Mouse (Mus musculus): ENCODE data around the gene Srrm1. TPM values are rescaled to one million over a fixed set of nuclear protein-coding genes. Genes with fewer than 3 reads are reported as not detected.

Srrm1 gene
- polyA plus RNA-seq, 1 experiment: 124 TPM

- Histone ChIP-seq H3K27ac (ENCODE audit: insufficient read depth, low read length) (no peak overlapping the region), H3K4me1 (ENCODE audit: control insufficient read depth, insufficient read depth, low read length) (no peaks in the 10 kb centered on the region), H3K4me3 (replicated peaks; ENCODE audit: insufficient read depth, low read depth, low read length) (no peak overlapping the region), H3K27me3 (ENCODE audit: control insufficient read depth, insufficient read depth, low read length) (no peaks in the 10 kb centered on the region)
- no peak for DNase-seq
- WGBS: 92% methylated on average over 26 of the region's 26 CpGs
- TF ChIP-seq POLR2A (IDR thresholded peaks at IDR 0.05; ENCODE audit: borderline replicate concordance, insufficient read depth, low read length) (no peak), CTCF (IDR thresholded peaks at IDR 0.05; ENCODE audit: borderline replicate concordance, insufficient read depth, low read depth, low read length) (no peak)
Observed at GRCm38 (mm10) chr4:135300248-135301041, 52.7 kb downstream of the Srrm1 start.

DNA sequence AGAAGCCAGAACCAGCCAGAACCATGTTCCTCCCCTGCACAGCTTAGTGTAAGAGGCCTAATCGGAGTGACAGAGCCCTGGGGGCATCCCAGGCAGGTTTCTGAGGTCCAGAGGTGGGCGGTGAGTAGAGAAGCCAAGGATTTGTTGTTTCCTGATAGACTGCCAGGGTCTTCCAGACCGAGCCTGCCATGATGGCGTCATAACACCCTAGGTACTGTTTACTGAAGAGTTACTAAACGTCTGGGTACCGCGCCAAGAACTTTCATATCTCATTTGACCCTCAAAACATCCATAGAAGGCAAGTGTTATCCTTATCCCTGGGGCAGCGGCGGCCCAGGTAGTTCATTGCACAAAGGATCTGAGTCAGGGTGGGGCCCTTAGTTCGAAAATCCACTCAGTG, 54.4 kb downstream of the Srrm1 start:
- no peaks in the 10 kb centered on the region for H3K27me3 ChIP-seq (ENCODE audit: control insufficient read depth, insufficient read depth, low read length)
- no peak overlapping the region for H3K27ac ChIP-seq (ENCODE audit: insufficient read depth, low read length)
- no peak for DNase-seq
- TF ChIP-seq CTCF (IDR thresholded peaks at IDR 0.05; ENCODE audit: borderline replicate concordance, insufficient read depth, low read depth, low read length): no peak
- TF ChIP-seq POLR2A (IDR thresholded peaks at IDR 0.05; ENCODE audit: borderline replicate concordance, insufficient read depth, low read length): no peak
- 68% methylated on average over 10 of the region's 10 CpGs for WGBS
- H3K4me3 ChIP-seq (replicated peaks; ENCODE audit: insufficient read depth, low read depth, low read length): no peak overlapping the region
- H3K4me1 ChIP-seq (ENCODE audit: control insufficient read depth, insufficient read depth, low read length): no peaks in the 10 kb centered on the region

DNA sequence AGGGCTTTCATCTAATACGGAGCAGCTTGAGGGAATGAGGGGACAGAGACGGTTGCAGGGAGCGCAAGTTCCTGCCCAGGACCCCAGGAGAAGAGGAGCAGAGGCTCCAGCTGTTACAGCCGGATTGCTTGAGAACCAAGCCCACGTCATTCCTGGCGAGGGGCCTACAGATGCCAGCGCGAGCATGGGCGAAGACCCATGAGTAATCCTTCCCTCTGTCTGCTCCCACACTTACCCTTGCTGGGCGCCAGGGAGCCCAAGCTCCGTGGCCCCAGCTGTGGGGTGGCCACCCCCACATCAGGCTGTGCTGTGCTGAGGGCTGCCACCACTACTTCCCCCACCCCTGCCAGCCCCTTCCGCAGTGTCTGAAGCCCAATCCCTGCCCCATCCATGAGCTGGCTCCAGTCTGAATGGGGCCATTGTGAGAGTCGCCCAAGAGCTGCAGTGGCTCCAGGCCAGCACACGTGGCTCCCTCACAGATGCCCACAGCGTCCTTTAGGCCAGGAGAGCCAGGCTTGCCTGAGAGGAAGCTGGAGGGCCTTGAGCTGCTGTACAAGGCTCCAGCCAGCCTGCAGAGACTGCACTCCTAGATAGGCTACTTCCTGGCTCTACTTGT, 55.1 kb downstream of the Srrm1 start:
- peak overlapping the region; percentile 50; the same call in 1 of the 2 replicates for H3K27ac ChIP-seq (ENCODE audit: insufficient read depth, low read length)
- no peaks in the 10 kb centered on the region for H3K27me3 ChIP-seq (ENCODE audit: control insufficient read depth, insufficient read depth, low read length)
- WGBS: 12% methylated on average over 15 of the region's 15 CpGs
- H3K4me3 ChIP-seq (replicated peaks; ENCODE audit: insufficient read depth, low read depth, low read length): no peak overlapping the region
- peak; percentile 34 to 58 for DNase-seq
- H3K4me1 ChIP-seq (ENCODE audit: control insufficient read depth, insufficient read depth, low read length): no peaks in the 10 kb centered on the region
- no peak for TF ChIP-seq CTCF (IDR thresholded peaks at IDR 0.05; ENCODE audit: borderline replicate concordance, insufficient read depth, low read depth, low read length)
- no peak for TF ChIP-seq POLR2A (IDR thresholded peaks at IDR 0.05; ENCODE audit: borderline replicate concordance, insufficient read depth, low read length)

GRCm38 (mm10) chr4:135297146-135297545, 56.0 kb downstream of the Srrm1 start:
- Histone ChIP-seq H3K4me1 (ENCODE audit: control insufficient read depth, insufficient read depth, low read length) (no peaks in the 10 kb centered on the region), H3K4me3 (replicated peaks; ENCODE audit: insufficient read depth, low read depth, low read length) (no peak overlapping the region), H3K27me3 (ENCODE audit: control insufficient read depth, insufficient read depth, low read length) (no peaks in the 10 kb centered on the region), H3K27ac (ENCODE audit: insufficient read depth, low read length) (peak overlapping the region; percentile 50; the same call in 1 of the 2 replicates)
- no peak for DNase-seq
- WGBS: 67% methylated on average over 7 of the region's 7 CpGs
- TF ChIP-seq CTCF (IDR thresholded peaks at IDR 0.05; ENCODE audit: borderline replicate concordance, insufficient read depth, low read depth, low read length) (no peak), POLR2A (IDR thresholded peaks at IDR 0.05; ENCODE audit: borderline replicate concordance, insufficient read depth, low read length) (no peak)

- H3K4me3 ChIP-seq (replicated peaks; ENCODE audit: insufficient read depth, low read depth, low read length): no peak overlapping the region
- no peak for DNase-seq
- no peaks in the 10 kb centered on the region for H3K4me1 ChIP-seq (ENCODE audit: control insufficient read depth, insufficient read depth, low read length)
- H3K27ac ChIP-seq (ENCODE audit: insufficient read depth, low read length): no peak overlapping the region
- H3K27me3 ChIP-seq (ENCODE audit: control insufficient read depth, insufficient read depth, low read length): no peaks in the 10 kb centered on the region
- TF ChIP-seq POLR2A (IDR thresholded peaks at IDR 0.05; ENCODE audit: borderline replicate concordance, insufficient read depth, low read length) (no peak), CTCF (IDR thresholded peaks at IDR 0.05; ENCODE audit: borderline replicate concordance, insufficient read depth, low read depth, low read length) (no peak)
Observed at GRCm38 (mm10) chr4:135296565-135296964, 56.6 kb downstream of the Srrm1 start.

GRCm38 (mm10) chr4:135293813-135294212, 59.3 kb downstream of the Srrm1 start:
- TF ChIP-seq CTCF (IDR thresholded peaks at IDR 0.05; ENCODE audit: borderline replicate concordance, insufficient read depth, low read depth, low read length) (no peak), POLR2A (IDR thresholded peaks at IDR 0.05; ENCODE audit: borderline replicate concordance, insufficient read depth, low read length) (no peak)
- no peaks in the 10 kb centered on the region for H3K4me1 ChIP-seq (ENCODE audit: control insufficient read depth, insufficient read depth, low read length)
- H3K27ac ChIP-seq (ENCODE audit: insufficient read depth, low read length): no peak overlapping the region
- H3K27me3 ChIP-seq (ENCODE audit: control insufficient read depth, insufficient read depth, low read length): no peaks in the 10 kb centered on the region
- WGBS: 94% methylated on average over 3 of the region's 3 CpGs
- no peak for DNase-seq
- no peak overlapping the region for H3K4me3 ChIP-seq (replicated peaks; ENCODE audit: insufficient read depth, low read depth, low read length)

DNA sequence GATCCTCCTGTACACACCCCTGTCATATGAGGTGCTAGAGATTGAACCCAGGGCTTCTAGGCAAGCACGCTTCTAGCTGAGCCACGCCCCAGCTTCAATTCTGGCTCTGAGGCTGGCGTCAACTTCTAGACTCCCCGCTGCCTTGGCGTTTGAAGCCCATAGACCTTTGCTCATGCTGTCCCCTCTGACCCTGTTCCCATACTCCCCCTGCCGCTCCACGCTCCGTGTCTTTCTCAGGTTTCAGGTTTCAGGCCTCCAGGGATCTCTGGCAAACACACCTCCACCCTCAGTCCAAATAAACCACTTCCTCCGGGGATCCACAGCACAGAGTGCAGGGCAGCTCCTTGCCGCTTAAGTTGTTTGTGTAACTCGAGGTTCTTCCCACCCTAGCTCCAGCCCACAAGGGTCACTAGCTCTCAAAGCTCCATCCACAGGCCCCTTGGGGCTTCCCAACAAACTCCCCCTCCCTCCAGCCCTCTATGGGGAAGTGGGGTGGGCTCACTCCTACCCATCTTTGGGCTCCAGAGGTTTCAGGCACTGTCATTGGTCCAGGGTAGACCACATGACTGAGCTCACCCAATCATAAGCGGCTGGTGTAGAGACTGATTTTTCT, 60.5 kb downstream of the Srrm1 start:
- Histone ChIP-seq H3K27ac (ENCODE audit: insufficient read depth, low read length) (no peak overlapping the region), H3K4me1 (ENCODE audit: control insufficient read depth, insufficient read depth, low read length) (no peaks in the 10 kb centered on the region), H3K4me3 (replicated peaks; ENCODE audit: insufficient read depth, low read depth, low read length) (no peak overlapping the region), H3K27me3 (ENCODE audit: control insufficient read depth, insufficient read depth, low read length) (no peaks in the 10 kb centered on the region)
- DNase-seq: no peak
- WGBS: 16% methylated on average over 12 of the region's 12 CpGs
- TF ChIP-seq POLR2A (IDR thresholded peaks at IDR 0.05; ENCODE audit: borderline replicate concordance, insufficient read depth, low read length) (no peak), CTCF (IDR thresholded peaks at IDR 0.05; ENCODE audit: borderline replicate concordance, insufficient read depth, low read depth, low read length) (no peak)

Data from cerebellum, adult 2 months (tissue).